Mouse (Mus musculus) megakaryocyte, embryonic 14.5 days (primary cell): ENCODE measurements at regions not wholly inside any gene's neighbourhood (a gene's known extent, or its start where the extent isn't known, plus 50 kb on each side); places are given as distances from the start of the nearest gene placed in this dataset.

Experiments
- FLI1 ChIP-seq: IDR thresholded peaks from 2 replicates; pipeline ENCODE4 v1.6.1; 2012; ENCODE audit warnings: low read length, inconsistent platforms, mixed read lengths
- GATA1 ChIP-seq: IDR thresholded peaks from 3 replicates; pipeline ENCODE4 v1.6.1; 2012; ENCODE audit warnings: mixed read lengths, low read length, inconsistent platforms, borderline replicate concordance

GRCm38 (mm10) chr4:8084954-8085639 is 153.7 kb downstream of the Car8 start:
- TF ChIP-seq GATA1: no peak
- TF ChIP-seq FLI1: no peak
